Mouse (Mus musculus): Measurements from ENCODE around the gene Tma7. TPM values are rescaled to one million over a fixed set of nuclear protein-coding genes. Genes with fewer than 3 reads are reported as not detected.

The Tma7 gene
- polyA plus RNA-seq, 1 experiment from 2014 or later = 750 TPM

GRCm38 (mm10) chr9:109092799-109093198, 10.4 kb upstream of the Tma7 start:
- Histone ChIP-seq H3K27me3 (no peaks in the 10 kb centered on the region), H3K27ac (no peak overlapping the region), H3K36me3 (ENCODE audit: poor library complexity, severe bottlenecking) (peaks cover 38% of the 10 kb centered on the region), H3K9ac (no peak overlapping the region), H3K4me1 (peaks cover 47% of the 10 kb centered on the region), H3K9me3 (replicated peaks) (no peaks in the 10 kb centered on the region), H3K4me3 (no peak overlapping the region), H3K4me2 (no peak overlapping the region)
- ATAC-seq = no peak
- 57% methylated on average over 6 of the region's 6 CpGs for WGBS

- peaks cover 37% of the 10 kb centered on the region for H3K4me1 ChIP-seq
- no peaks in the 10 kb centered on the region for H3K9me3 ChIP-seq (replicated peaks)
- no peak overlapping the region for H3K4me3 ChIP-seq
- no peak overlapping the region for H3K9ac ChIP-seq
- peaks cover 38% of the 10 kb centered on the region for H3K36me3 ChIP-seq (ENCODE audit: poor library complexity, severe bottlenecking)
- H3K4me2 ChIP-seq = no peak overlapping the region
- 96% methylated on average over 8 of the region's 8 CpGs for WGBS
- ATAC-seq = no peak
- no peaks in the 10 kb centered on the region for H3K27me3 ChIP-seq
- H3K27ac ChIP-seq = no peak overlapping the region
Observed at GRCm38 (mm10) chr9:109091802-109092201, 9.4 kb upstream of the Tma7 start.

GRCm38 (mm10) chr9:109090446-109090845, 8.1 kb upstream of the Tma7 start:
- H3K27me3 ChIP-seq = no peaks in the 10 kb centered on the region
- H3K36me3 ChIP-seq (ENCODE audit: poor library complexity, severe bottlenecking) = peaks cover 38% of the 10 kb centered on the region
- H3K27ac ChIP-seq = 0 out of 2 replicates have a peak overlapping the region, but pooled peaks have one; percentile 2
- 0 out of 2 replicates have a peak overlapping the region, but pooled peaks have one; percentile 7 for H3K9ac ChIP-seq
- H3K9me3 ChIP-seq (replicated peaks) = no peaks in the 10 kb centered on the region
- H3K4me3 ChIP-seq = no peak overlapping the region
- 12% methylated on average over 15 of the region's 15 CpGs for WGBS
- H3K4me2 ChIP-seq = no peak overlapping the region
- ATAC-seq = no peak
- H3K4me1 ChIP-seq = peaks cover 34% of the 10 kb centered on the region

GRCm38 (mm10) chr9:109087987-109088386, 5.6 kb upstream of the Tma7 start:
- H3K9ac ChIP-seq = peak overlapping the region; percentile 18; the same call in 1 of the 2 replicates
- no peak overlapping the region for H3K4me3 ChIP-seq
- H3K27ac ChIP-seq = no peak overlapping the region; the same call in 1 of the 2 replicates
- H3K9me3 ChIP-seq (replicated peaks) = no peaks in the 10 kb centered on the region
- peaks cover 37% of the 10 kb centered on the region for H3K36me3 ChIP-seq (ENCODE audit: poor library complexity, severe bottlenecking)
- no peak overlapping the region for H3K4me2 ChIP-seq
- H3K4me1 ChIP-seq = peaks cover 27% of the 10 kb centered on the region
- ATAC-seq = 0 out of 2 replicates have a peak, but pooled peaks have one; percentile 29
- 6% methylated on average over 5 of the region's 5 CpGs for WGBS
- H3K27me3 ChIP-seq = no peaks in the 10 kb centered on the region

- Histone ChIP-seq H3K9ac (0 out of 2 replicates have a peak overlapping the region, but pooled peaks have one; percentile 3), H3K4me1 (peaks cover 35% of the 10 kb centered on the region), H3K27ac (no peak overlapping the region), H3K27me3 (no peaks in the 10 kb centered on the region), H3K4me3 (no peak overlapping the region), H3K9me3 (replicated peaks) (no peaks in the 10 kb centered on the region), H3K36me3 (ENCODE audit: poor library complexity, severe bottlenecking) (peaks cover 22% of the 10 kb centered on the region), H3K4me2 (no peak overlapping the region)
- 8% methylated on average over 2 of the region's 2 CpGs for WGBS
- ATAC-seq = no peak
Observed at GRCm38 (mm10) chr9:109084922-109085321, 2.5 kb upstream of the Tma7 start.

- Histone ChIP-seq H3K4me3 (peak overlapping the region; percentile 82), H3K27ac (peak overlapping the region; percentile 65), H3K9me3 (replicated peaks) (no peaks in the 10 kb centered on the region), H3K27me3 (no peaks in the 10 kb centered on the region), H3K9ac (peak overlapping the region; percentile 89), H3K4me2 (peak overlapping the region; percentile 91), H3K4me1 (peaks cover 28% of the 10 kb centered on the region), H3K36me3 (ENCODE audit: poor library complexity, severe bottlenecking) (peaks cover 22% of the 10 kb centered on the region)
- ATAC-seq = peak; percentile 46
- WGBS = 7% methylated on average over 11 of the region's 11 CpGs
Observed at GRCm38 (mm10) chr9:109081749-109082123, 651 bp downstream of the Tma7 start.

GRCm38 (mm10) chr9:109080516-109080915, 1.9 kb downstream of the Tma7 start:
- Histone ChIP-seq H3K4me3 (no peak overlapping the region), H3K27ac (no peak overlapping the region), H3K9ac (0 out of 2 replicates have a peak overlapping the region, but pooled peaks have one; percentile 12), H3K36me3 (ENCODE audit: poor library complexity, severe bottlenecking) (peaks cover 22% of the 10 kb centered on the region), H3K4me1 (peaks cover 28% of the 10 kb centered on the region), H3K4me2 (peak overlapping the region; percentile 91; the same call in 1 of the 2 replicates), H3K27me3 (no peaks in the 10 kb centered on the region), H3K9me3 (replicated peaks) (no peaks in the 10 kb centered on the region)
- no peak for ATAC-seq
- 90% methylated on average over 3 of the region's 3 CpGs for WGBS

GRCm38 (mm10) chr9:109073661-109074573, 8.5 kb downstream of the Tma7 start, which contains the start of gene Atrip:
Gene Atrip (minus strand): TSS chr9:109074124.
- ATAC-seq = peak; percentile 100
- Histone ChIP-seq H3K9me3 (replicated peaks) (no peaks in the 10 kb centered on the region), H3K4me1 (peaks cover 27% of the 10 kb centered on the region), H3K27me3 (no peaks in the 10 kb centered on the region), H3K4me3 (peak within 1 kb of the TSS; percentile 91), H3K36me3 (ENCODE audit: poor library complexity, severe bottlenecking) (peaks cover 35% of the 10 kb centered on the region), H3K4me2 (peak within 1 kb of the TSS; percentile 96), H3K9ac (peak within 1 kb of the TSS; percentile 93), H3K27ac (peak within 1 kb of the TSS; percentile 69)
- WGBS = under 1% methylated on average over 50 of the region's 57 CpGs

GRCm38 (mm10) chr9:109068095-109068735, 14.2 kb downstream of the Tma7 start:
- Histone ChIP-seq H3K4me1 (peaks cover 15% of the 10 kb centered on the region), H3K36me3 (ENCODE audit: poor library complexity, severe bottlenecking) (peaks cover 85% of the 10 kb centered on the region), H3K9me3 (replicated peaks) (no peaks in the 10 kb centered on the region), H3K9ac (no peak overlapping the region), H3K27ac (no peak overlapping the region), H3K4me3 (no peak overlapping the region), H3K27me3 (no peaks in the 10 kb centered on the region), H3K4me2 (no peak overlapping the region)
- ATAC-seq = no peak
- 95% methylated on average over 3 of the region's 3 CpGs for WGBS

GRCm38 (mm10) chr9:109060898-109061295, 21.5 kb downstream of the Tma7 start:
- WGBS = 93% methylated on average over 5 of the region's 5 CpGs
- ATAC-seq = no peak
- H3K9ac ChIP-seq = no peak overlapping the region
- H3K4me3 ChIP-seq = no peak overlapping the region
- no peaks in the 10 kb centered on the region for H3K9me3 ChIP-seq (replicated peaks)
- no peak overlapping the region for H3K27ac ChIP-seq
- H3K4me1 ChIP-seq = peaks cover 11% of the 10 kb centered on the region
- no peak overlapping the region for H3K4me2 ChIP-seq
- peaks cover 86% of the 10 kb centered on the region for H3K36me3 ChIP-seq (ENCODE audit: poor library complexity, severe bottlenecking)
- H3K27me3 ChIP-seq = no peaks in the 10 kb centered on the region

GRCm38 (mm10) chr9:109060184-109060897, 22.0 kb downstream of the Tma7 start:
- Histone ChIP-seq H3K27ac (0 out of 2 replicates have a peak overlapping the region, but pooled peaks have one; percentile 76), H3K9me3 (replicated peaks) (no peaks in the 10 kb centered on the region), H3K9ac (no peak overlapping the region), H3K4me2 (no peak overlapping the region), H3K36me3 (ENCODE audit: poor library complexity, severe bottlenecking) (peaks cover 81% of the 10 kb centered on the region), H3K4me1 (peaks cover 15% of the 10 kb centered on the region), H3K27me3 (no peaks in the 10 kb centered on the region), H3K4me3 (no peak overlapping the region)
- WGBS = 92% methylated on average over 16 of the region's 16 CpGs
- ATAC-seq = 0 out of 2 replicates have a peak, but pooled peaks have one; percentile 14
